Mouse (Mus musculus): ENCODE measurements around the gene Col15a1. TPM values are rescaled to one million over a fixed set of nuclear protein-coding genes. Genes with fewer than 3 reads are reported as not detected.

Gene Col15a1
- polyA plus RNA-seq, 1 experiment from 2014 or later = 4.9 TPM

DNA sequence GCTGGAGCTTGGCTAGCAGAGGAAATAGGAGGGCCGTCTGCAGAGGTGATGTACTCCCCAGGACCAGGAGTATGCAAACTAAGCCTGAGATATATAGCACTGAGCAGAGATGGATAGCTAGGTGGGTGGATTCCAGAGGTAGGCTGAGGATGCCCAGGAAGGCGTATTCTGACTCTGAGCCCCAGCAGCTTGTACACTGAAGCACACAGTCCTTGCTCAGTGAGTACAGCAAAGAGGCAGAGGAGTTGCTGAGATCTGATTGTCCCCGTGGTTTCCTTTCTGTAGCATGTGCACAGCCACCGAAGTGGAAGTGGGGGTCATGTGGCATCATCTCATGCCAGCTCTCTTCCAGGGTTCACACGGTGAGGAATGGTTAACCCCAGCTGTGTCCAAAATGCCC is 54.0 kb downstream of the Col15a1 start:
- 58% methylated on average over 5 of the region's 5 CpGs for WGBS
- H3K4me1 ChIP-seq (ENCODE audit: insufficient read depth, low read depth, low read length) = no peaks in the 10 kb centered on the region

DNA sequence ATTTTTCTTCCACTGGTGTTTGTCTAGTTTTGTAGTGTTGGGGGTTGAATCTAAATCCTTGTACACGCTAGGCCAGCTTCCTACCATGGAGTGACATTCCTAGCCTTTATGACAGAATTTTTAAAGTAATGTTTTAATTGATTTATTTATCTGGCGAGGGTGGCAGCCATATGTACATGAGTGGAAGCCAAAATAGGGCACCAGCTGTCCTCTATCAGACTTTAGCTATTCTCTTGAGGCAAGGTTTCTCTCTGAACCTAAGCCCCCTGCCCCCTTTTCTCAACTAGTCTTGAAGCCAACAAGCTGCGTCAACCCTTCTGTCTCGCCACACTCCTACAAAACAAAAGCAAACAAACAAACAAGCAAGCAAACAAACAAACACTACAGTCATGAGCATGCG is 57.6 kb downstream of the Col15a1 start:
- H3K4me1 ChIP-seq (ENCODE audit: insufficient read depth, low read depth, low read length) = no peaks in the 10 kb centered on the region
- no peak for DNase-seq (ENCODE audit: low spot score)
- no peaks in the 10 kb centered on the region for H3K36me3 ChIP-seq (ENCODE audit: insufficient read depth, low read length)
- H3K9ac ChIP-seq (replicated peaks; ENCODE audit: low read depth) = no peak overlapping the region
- no peaks in the 10 kb centered on the region for H3K9me3 ChIP-seq (ENCODE audit: low read length)
- no peak for ATAC-seq
- H3K4me3 ChIP-seq (ENCODE audit: low read depth, low read length) = no peak overlapping the region
- TF ChIP-seq CTCF (IDR thresholded peaks at IDR 0.05) (no peak), EP300 (IDR thresholded peaks at IDR 0.05) (no peak)
- H3K27me3 ChIP-seq (replicated peaks; ENCODE audit: insufficient read depth, low read length) = no peaks in the 10 kb centered on the region
- H3K4me2 ChIP-seq (replicated peaks; ENCODE audit: low read depth, low read length) = no peak overlapping the region
- WGBS = 81% methylated on average over 5 of the region's 5 CpGs
- H3K27ac ChIP-seq (ENCODE audit: low read length) = no peak overlapping the region

More for the DNA sequence above, 54.0 kb downstream of the Col15a1 start:
- no peaks in the 10 kb centered on the region for H3K9me3 ChIP-seq (ENCODE audit: low read length)
- ATAC-seq = no peak
- TF ChIP-seq EP300 (IDR thresholded peaks at IDR 0.05) = no peak
- no peak for TF ChIP-seq CTCF (IDR thresholded peaks at IDR 0.05)
- H3K9ac ChIP-seq (replicated peaks; ENCODE audit: low read depth) = no peak overlapping the region
- no peak overlapping the region for H3K4me2 ChIP-seq (replicated peaks; ENCODE audit: low read depth, low read length)
- H3K4me3 ChIP-seq (ENCODE audit: low read depth, low read length) = no peak overlapping the region
- no peak for DNase-seq (ENCODE audit: low spot score)
- no peak overlapping the region for H3K27ac ChIP-seq (ENCODE audit: low read length)
- H3K27me3 ChIP-seq (replicated peaks; ENCODE audit: insufficient read depth, low read length) = no peaks in the 10 kb centered on the region
- no peaks in the 10 kb centered on the region for H3K36me3 ChIP-seq (ENCODE audit: insufficient read depth, low read length)

DNA sequence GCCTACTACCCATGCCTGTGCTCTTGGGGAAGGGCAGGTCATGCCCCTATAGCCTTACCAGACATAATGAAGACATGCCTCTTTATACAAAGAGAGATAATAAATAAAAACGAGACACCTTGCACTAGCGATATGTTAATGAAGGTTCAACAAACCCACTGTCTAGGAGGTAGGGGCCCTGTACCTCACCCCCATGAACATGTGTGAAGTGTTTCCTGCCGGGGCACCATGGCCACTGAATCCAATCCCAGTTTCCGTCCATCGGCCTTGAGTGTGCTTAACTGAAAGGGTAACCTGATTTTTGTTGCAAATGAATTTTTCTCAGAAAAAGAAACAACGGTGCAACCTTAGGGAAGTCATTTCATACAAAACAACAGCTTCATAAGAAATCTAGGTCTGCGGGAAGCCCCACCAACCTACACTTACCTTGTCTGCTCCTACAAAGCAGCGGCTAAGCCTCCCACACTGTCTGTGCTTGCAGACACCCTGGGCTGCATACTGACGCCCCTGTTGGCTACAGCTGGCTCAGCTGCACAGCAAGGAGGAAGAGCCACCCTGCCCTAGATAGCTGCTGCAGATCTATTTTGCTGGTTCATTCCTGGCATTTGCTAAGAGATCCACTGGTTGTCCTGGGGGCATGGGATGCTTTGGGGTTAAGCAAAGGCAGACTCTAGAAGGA is 64.6 kb downstream of the Col15a1 start:
- H3K36me3 ChIP-seq (ENCODE audit: insufficient read depth, low read length) = no peaks in the 10 kb centered on the region
- 80% methylated on average over 9 of the region's 9 CpGs for WGBS
- H3K4me3 ChIP-seq (ENCODE audit: low read depth, low read length) = no peak overlapping the region
- no peak overlapping the region for H3K9ac ChIP-seq (replicated peaks; ENCODE audit: low read depth)
- H3K4me1 ChIP-seq (ENCODE audit: insufficient read depth, low read depth, low read length) = no peaks in the 10 kb centered on the region
- H3K27ac ChIP-seq (ENCODE audit: low read length) = no peak overlapping the region
- H3K4me2 ChIP-seq (replicated peaks; ENCODE audit: low read depth, low read length) = no peak overlapping the region
- ATAC-seq (no peak), DNase-seq (ENCODE audit: low spot score) (no peak)
- TF ChIP-seq EP300 (IDR thresholded peaks at IDR 0.05) (no peak), CTCF (IDR thresholded peaks at IDR 0.05) (no peak)
- H3K27me3 ChIP-seq (replicated peaks; ENCODE audit: insufficient read depth, low read length) = no peaks in the 10 kb centered on the region
- H3K9me3 ChIP-seq (ENCODE audit: low read length) = no peaks in the 10 kb centered on the region

DNA sequence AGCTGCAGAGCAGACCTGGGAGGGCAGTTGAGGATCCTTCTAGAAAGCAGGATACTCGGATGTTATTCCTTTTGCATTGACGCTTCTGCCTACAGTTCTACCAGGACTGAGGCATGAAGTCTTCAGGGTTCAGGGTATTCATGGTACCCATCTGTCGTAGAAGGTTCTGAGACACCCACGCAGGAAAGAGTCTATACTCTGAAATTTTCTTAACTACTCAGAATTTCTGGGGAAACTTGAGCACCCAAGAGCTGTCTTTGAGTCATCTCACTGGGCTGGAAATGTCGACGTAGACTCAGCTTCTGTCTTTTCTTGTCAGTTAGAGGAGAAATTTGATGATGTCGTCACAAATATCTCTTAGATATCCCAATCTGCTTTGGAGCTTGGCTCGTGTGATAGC is 65.8 kb downstream of the Col15a1 start:
- Histone ChIP-seq H3K4me3 (ENCODE audit: low read depth, low read length) (no peak overlapping the region), H3K9ac (replicated peaks; ENCODE audit: low read depth) (no peak overlapping the region), H3K27ac (ENCODE audit: low read length) (no peak overlapping the region), H3K4me2 (replicated peaks; ENCODE audit: low read depth, low read length) (no peak overlapping the region), H3K36me3 (ENCODE audit: insufficient read depth, low read length) (no peaks in the 10 kb centered on the region), H3K9me3 (ENCODE audit: low read length) (no peaks in the 10 kb centered on the region), H3K4me1 (ENCODE audit: insufficient read depth, low read depth, low read length) (no peaks in the 10 kb centered on the region), H3K27me3 (replicated peaks; ENCODE audit: insufficient read depth, low read length) (no peaks in the 10 kb centered on the region)
- DNase-seq (ENCODE audit: low spot score) (no peak), ATAC-seq (no peak)
- WGBS = 83% methylated on average over 8 of the region's 8 CpGs
- TF ChIP-seq EP300 (IDR thresholded peaks at IDR 0.05) = no peak
- no peak for TF ChIP-seq CTCF (IDR thresholded peaks at IDR 0.05)

DNA sequence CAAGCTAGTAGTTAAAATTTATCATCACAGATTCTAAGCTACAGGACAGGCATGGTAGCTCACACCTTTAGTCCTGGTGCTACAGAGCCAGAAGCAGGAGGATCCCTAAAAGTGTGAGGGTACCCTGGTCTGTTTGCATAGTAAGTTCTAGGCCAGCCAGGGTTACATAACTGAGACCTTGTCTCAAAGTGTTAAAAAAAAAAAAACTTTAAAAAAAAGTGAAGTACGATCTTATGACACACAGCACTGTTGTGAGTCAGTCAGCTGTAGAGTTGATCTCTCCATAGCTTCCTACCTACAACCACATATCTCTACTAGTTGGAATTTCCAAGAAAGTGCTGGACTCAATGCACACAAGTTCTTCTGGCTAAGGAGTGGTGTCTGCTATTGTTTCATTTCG is 67.0 kb downstream of the Col15a1 start:
- no peaks in the 10 kb centered on the region for H3K36me3 ChIP-seq (ENCODE audit: insufficient read depth, low read length)
- DNase-seq (ENCODE audit: low spot score) = no peak
- TF ChIP-seq CTCF (IDR thresholded peaks at IDR 0.05) = no peak
- no peak for TF ChIP-seq EP300 (IDR thresholded peaks at IDR 0.05)
- no peak for ATAC-seq
- H3K9me3 ChIP-seq (ENCODE audit: low read length) = no peaks in the 10 kb centered on the region
- H3K4me2 ChIP-seq (replicated peaks; ENCODE audit: low read depth, low read length) = no peak overlapping the region
- no peak overlapping the region for H3K27ac ChIP-seq (ENCODE audit: low read length)
- no peak overlapping the region for H3K9ac ChIP-seq (replicated peaks; ENCODE audit: low read depth)
- H3K4me3 ChIP-seq (ENCODE audit: low read depth, low read length) = no peak overlapping the region
- H3K27me3 ChIP-seq (replicated peaks; ENCODE audit: insufficient read depth, low read length) = no peaks in the 10 kb centered on the region
- 76% methylated on average over 2 of the region's 2 CpGs for WGBS
- no peaks in the 10 kb centered on the region for H3K4me1 ChIP-seq (ENCODE audit: insufficient read depth, low read depth, low read length)

DNA sequence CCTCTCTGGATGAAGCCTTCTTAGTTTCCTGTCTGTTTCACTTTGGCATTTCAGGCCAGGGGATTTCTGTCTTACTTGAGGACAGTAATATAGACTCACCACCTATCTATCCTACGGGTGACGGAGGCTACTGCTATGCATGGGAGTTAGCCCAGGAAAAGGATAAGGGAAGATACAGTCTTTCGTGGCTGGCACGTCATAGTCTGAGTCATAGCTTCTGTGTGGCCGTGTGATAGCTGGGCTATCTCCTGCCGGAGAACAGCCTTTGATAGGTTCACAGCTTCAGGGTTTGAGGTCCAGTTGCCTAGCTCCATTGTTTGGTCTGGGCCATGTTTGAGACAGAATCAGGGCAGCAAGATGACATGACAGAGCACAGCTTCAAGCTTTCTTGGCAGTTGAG is 70.4 kb downstream of the Col15a1 start:
- Histone ChIP-seq H3K9me3 (ENCODE audit: low read length) (no peaks in the 10 kb centered on the region), H3K4me2 (replicated peaks; ENCODE audit: low read depth, low read length) (no peak overlapping the region), H3K27me3 (replicated peaks; ENCODE audit: insufficient read depth, low read length) (no peaks in the 10 kb centered on the region), H3K9ac (replicated peaks; ENCODE audit: low read depth) (no peak overlapping the region), H3K4me1 (ENCODE audit: insufficient read depth, low read depth, low read length) (0 out of 2 replicates have a peak, but pooled peaks cover 2% of the 10 kb centered on the region), H3K27ac (ENCODE audit: low read length) (no peak overlapping the region), H3K4me3 (ENCODE audit: low read depth, low read length) (no peak overlapping the region), H3K36me3 (ENCODE audit: insufficient read depth, low read length) (no peaks in the 10 kb centered on the region)
- 85% methylated on average over 6 of the region's 6 CpGs for WGBS
- ATAC-seq (no peak), DNase-seq (ENCODE audit: low spot score) (no peak)
- TF ChIP-seq CTCF (IDR thresholded peaks at IDR 0.05) (no peak), EP300 (IDR thresholded peaks at IDR 0.05) (no peak)
